Mouse (Mus musculus) embryo, embryonic 10.5 days (tissue): ENCODE data around the gene Hoxb1.
A peak's percentile ranks its signal among the peaks of the same experiment; 100 is the strongest.

Experiments
- DNase-seq: peaks from one replicate; pipeline ENCODE4 v3.0.0-alpha.2; 2015; ENCODE audit warnings: low spot score

Hoxb1 gene

GRCm38 (mm10) chr11:96365441-96366091 is at the start of gene Hoxb1:
Hoxb1 (plus strand) TSS chr11:96365752.
- peak; percentile 83 for DNase-seq

GRCm38 (mm10) chr11:96316696-96317607 is 48.6 kb upstream of the Hoxb1 start:
- no peak for DNase-seq

GRCm38 (mm10) chr11:96317608-96318367 is 47.8 kb upstream of the Hoxb1 start, which contains the start of gene Hoxb4:
Hoxb4 (plus strand) TSS chr11:96318267.
- DNase-seq = no peak

DNA sequence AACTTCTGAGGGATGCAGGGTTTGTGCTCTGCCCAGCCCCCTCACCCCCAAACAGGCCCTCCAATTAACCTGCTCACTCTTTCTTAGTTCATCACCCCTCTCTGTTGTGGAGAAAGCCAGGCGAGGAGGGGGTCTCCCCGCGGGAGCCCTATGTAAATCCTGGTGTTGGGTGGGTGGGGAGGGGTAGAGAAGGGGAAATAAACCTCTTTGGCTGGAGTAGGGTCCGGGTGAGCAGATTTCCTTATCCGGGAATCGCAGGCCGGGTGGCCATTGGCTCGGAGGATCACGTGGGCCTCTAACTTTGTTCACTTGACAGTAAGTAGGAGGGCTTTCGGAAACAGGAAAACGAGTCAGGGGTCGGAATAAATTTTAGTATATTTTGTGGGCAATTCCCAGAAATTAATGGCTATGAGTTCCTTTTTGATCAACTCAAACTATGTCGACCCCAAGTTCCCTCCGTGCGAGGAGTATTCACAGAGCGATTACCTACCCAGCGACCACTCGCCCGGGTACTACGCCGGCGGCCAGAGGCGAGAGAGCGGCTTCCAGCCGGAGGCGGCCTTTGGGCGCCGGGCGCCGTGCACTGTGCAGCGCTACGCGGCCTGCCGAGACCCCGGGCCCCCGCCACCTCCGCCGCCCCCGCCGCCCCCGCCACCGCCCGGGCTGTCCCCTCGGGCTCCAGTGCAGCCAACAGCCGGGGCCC is 47.0 kb upstream of the Hoxb1 start:
- DNase-seq = peak; percentile 90

GRCm38 (mm10) chr11:96319071-96319902 is 46.3 kb upstream of the Hoxb1 start:
- DNase-seq = peak; percentile 83

DNA sequence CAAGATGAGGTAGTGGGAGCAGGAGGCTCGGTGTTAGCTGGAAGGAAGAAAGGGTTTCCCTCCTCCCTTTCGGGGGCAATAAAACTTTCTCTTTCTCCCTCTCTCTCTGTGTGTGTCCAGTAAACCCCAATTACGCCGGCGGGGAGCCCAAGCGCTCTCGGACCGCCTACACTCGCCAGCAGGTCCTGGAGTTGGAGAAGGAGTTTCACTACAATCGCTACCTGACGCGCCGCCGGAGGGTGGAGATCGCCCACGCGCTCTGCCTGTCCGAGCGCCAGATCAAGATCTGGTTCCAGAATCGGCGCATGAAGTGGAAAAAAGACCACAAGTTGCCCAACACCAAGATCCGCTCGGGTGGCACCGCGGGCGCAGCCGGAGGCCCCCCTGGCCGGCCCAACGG is 45.6 kb upstream of the Hoxb1 start:
- no peak for DNase-seq

DNA sequence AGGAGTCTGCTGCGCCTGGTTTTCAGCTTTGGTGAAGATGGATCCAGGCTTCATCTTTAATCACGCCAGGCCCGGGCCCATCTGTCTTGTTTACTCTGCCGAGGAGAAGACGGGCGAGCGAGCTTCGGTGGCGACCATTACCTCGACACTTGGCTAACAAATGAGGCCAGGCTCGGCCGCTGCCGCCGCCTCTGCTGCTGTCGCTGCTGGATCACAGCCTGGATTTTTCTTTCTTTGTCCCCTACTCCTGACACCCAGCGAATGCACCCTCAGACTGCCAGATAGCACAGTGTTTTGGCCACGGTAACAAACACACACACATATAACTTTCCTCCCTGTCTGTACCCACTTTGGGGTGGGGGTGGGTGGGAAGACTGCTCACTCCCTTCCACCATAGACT is 44.9 kb upstream of the Hoxb1 start:
- DNase-seq = no peak

GRCm38 (mm10) chr11:96321846-96322245 is 43.7 kb upstream of the Hoxb1 start:
- no peak for DNase-seq

DNA sequence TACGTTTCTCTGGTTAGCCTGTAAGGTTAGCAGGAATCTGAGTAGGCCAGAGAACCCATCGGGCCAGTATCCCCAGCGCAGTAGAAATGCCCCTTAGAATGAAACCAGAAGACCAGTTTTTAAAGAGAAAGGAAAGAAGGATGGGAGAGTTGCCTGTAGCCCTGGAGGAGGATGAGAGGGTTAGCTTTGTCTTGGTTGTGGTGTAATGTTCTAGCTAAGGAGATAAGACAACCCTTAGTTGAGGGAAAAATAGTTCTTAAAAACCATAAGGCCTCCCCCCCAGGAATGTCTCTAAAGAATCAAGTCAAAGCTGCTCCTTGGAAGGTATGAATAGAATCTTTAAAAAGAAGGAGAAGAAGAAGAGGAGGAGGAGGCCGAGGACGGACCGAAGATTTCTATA is 42.8 kb upstream of the Hoxb1 start:
- DNase-seq = no peak

- DNase-seq = no peak
Measured at GRCm38 (mm10) chr11:96323154-96323553, 42.4 kb upstream of the Hoxb1 start, which contains the start of gene Hoxb3. Hoxb3 (plus strand) TSS chr11:96323326.

- DNase-seq = peak; percentile 85
Measured at GRCm38 (mm10) chr11:96324125-96324524, 41.4 kb upstream of the Hoxb1 start.

DNA sequence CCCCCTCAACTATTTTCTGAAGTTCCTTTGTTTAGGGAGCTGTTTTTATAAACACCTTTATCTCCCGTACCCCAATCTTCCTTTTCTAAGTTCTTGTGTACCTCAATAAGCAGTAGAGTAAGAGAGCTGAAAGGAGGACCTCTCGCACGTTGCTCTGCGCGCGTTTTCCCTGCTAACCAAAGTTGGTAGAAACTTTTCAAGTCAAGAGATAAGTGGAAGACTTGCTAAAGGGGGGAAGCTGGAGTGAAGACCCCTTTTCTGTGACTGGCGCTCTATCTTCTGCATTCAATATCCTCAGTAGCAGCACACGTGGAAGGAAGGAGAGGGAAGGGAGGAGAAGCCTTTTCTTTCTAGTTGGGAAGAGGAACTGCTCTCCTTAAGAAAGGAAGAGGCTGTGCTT is 40.6 kb upstream of the Hoxb1 start:
- DNase-seq = no peak

GRCm38 (mm10) chr11:96325747-96326212 is 39.8 kb upstream of the Hoxb1 start:
- DNase-seq = no peak

DNA sequence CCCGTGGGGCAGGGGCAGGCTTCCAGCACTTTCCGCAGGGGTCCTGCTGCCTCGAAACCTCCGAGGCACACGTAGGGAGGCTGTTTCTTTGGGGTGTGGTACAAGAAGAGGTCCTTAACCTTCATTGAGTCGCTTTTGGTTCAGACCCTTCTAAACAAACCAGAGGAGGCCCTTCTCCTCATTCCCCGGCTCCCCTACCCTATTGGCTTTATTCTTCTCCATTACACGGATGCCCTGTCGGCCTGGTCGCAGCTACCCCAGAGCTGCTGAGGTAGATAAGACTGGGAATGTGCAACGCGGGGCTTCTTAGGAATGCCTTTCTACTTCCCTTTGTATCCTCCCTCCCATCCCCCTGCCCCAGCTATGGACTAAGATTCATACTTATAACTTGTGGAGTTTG is 38.8 kb upstream of the Hoxb1 start:
- no peak for DNase-seq

GRCm38 (mm10) chr11:96327122-96327521 is 38.4 kb upstream of the Hoxb1 start:
- no peak for DNase-seq

DNA sequence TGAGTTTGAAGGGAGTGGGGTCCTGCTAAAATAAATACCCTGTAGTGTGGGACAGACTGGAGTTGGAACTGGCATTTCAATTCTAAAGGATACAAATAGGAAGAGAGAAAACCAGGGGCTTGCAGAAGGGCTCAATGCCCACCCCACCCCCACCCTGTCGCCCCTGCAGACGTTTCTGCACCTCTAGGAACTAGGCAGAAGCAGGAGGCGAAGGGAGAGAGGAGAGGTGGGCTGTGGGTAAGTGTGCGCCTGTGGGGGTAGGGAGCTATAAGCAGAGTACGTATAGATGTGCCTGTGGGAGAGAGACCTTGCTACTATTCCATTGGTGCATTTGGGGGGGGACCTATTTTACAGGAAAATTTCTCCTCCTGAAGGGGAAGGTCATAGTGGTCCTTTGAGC is 37.8 kb upstream of the Hoxb1 start:
- DNase-seq = no peak

- no peak for DNase-seq
Measured at GRCm38 (mm10) chr11:96328605-96329004, 36.9 kb upstream of the Hoxb1 start.

DNA sequence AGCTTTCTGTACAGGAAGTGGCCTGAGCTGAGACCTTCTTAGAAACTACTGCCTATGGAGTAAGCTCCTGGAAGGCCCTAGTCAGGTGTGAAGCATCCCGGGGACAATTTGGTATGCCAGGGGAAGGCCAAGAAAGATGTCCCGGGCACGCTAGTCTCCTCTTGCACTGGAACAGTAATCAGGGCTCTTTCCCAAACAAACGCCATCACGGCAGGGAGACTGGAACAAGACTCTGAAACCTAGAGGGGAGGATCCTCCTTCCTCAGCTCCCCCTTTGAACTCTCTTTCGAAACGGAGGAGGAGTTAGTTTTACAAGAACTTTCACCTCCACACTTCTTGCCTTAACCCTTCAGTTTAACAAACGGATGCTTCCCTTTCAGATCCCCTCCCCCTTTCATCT is 33.4 kb upstream of the Hoxb1 start:
- no peak for DNase-seq

GRCm38 (mm10) chr11:96332618-96333032 is 32.9 kb upstream of the Hoxb1 start:
- DNase-seq = no peak

DNA sequence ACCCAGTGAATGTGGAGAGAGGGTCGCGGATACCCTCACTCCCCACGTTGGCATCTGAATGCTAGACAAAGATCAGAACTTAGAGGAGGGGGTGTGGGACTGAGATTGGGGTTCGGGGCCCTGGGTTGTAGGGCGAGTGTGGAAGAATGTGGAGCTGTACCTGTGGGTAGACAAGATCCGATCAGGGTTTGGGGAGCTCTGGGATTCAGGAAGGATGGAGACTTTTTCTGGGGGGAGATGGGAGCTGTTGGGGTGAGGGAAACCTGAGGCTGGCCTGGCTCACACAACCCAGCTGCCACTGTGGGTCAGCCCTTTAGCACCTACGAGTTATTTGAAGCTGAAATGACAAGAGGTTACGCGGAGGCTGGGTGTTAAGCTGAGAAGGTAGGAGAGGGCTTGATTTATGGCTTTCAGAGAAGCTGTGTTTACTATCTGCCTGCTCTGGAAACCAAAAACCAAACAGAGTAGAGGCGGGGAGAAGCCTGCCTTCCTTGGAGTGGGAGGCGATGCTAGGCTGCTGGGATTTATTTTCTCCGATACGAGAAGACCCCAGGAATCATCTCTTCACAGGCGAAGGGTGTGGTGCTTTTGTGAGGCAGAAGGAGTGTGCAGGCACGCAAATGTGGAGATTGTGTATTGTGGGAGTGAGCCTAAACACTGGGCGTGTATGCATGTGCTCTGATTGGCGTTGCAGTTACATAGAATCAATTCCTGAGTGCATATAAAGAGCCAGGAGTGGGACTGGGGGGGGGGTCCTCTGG is 32.1 kb upstream of the Hoxb1 start:
- no peak for DNase-seq
